Mouse (Mus musculus) cerebellum, adult 2 months (tissue): ENCODE measurements around the gene Asb4.

ENCODE experiments used
- CTCF ChIP-seq: fragments of 200-500 bp; IDR thresholded peaks from 2 replicates; pipeline ENCODE4 v1.5.1; 2011; ENCODE audit warnings: low read depth, mild to moderate bottlenecking, control low read depth, low read length, moderate library complexity, borderline replicate concordance; ENCODE audit not compliant: insufficient read depth
- POLR2A ChIP-seq: fragments of 200-500 bp; IDR thresholded peaks from 2 replicates; pipeline ENCODE4 v1.6.1; 2011; ENCODE audit warnings: low read length, control low read depth, borderline replicate concordance; ENCODE audit not compliant: insufficient read depth

- no peak for TF ChIP-seq CTCF
- no peak for TF ChIP-seq POLR2A
Measured at GRCm38 (mm10) chr6:5474021-5474420, 90.8 kb downstream of the Asb4 start.
